Mouse (Mus musculus): ENCODE data around the gene Ctf1.
"Not testable (repeated sequence)": the region's sequence is repeated elsewhere in the genome, so short reads cannot be mapped to it uniquely, and the experiment has no call there.

Gene Ctf1

DNA sequence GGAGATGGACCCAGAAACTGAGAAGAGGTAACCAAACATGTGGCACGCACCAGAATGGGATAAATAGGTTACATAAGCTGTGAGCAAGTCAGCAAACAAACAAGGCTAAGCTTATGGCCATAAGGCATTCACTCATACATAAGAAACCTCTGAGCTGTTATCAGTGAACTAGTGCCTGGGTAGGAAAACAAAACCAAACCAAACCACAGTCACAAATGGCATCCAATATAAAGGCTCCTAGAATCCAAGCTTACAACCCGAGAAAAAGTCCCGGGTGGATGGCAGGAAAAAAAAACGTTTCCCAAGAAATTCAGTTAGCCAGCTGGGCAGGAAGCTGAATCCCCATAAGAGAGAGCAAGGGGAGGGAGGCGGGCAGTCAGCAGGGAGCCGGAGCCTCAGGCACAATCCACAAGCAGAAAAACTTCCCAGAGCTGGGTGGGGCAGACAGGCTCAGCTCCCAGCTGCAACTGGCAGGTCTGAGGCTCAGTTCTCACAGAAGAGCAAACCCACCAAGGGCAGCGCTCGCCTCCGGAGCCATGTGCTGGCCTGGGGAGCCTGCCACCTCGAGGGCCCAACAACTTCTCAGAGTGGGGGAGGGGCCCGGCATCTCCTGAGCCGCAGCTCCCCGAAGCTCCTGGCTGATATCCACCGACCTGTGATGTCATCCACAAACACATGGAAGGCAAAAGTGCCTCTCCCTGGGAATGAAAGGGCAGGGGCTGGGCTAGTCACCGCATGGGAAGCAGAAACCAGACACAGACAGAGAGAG lies 21.1 kb upstream of the Ctf1 start:
- no peak for DNase-seq (ENCODE audit: extremely low read depth, low read depth)

DNA sequence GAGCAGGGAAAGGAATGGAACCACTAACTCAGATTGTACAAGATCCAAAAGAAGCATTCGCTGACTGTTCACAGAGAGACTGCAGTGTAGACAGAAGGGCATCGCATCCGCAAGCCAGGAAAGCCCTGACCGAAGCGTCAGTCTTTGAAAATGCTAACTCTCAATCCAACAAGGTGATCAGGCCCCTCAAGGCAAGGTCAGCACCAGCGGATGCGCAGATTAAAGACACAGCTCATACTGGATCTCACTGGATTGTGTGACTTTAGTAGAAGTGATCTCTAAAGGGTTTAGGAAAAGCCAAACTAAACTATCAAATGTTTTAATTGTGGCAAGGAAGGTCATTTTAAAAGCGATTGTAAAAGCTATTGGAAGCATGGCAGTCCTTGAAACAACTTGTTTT lies 19.2 kb upstream of the Ctf1 start:
- no peak for DNase-seq (ENCODE audit: extremely low read depth, low read depth)

GRCm38 (mm10) chr7:127693730-127694129 lies 18.8 kb upstream of the Ctf1 start:
- DNase-seq (ENCODE audit: extremely low read depth, low read depth) = not testable (repeated sequence)

DNA sequence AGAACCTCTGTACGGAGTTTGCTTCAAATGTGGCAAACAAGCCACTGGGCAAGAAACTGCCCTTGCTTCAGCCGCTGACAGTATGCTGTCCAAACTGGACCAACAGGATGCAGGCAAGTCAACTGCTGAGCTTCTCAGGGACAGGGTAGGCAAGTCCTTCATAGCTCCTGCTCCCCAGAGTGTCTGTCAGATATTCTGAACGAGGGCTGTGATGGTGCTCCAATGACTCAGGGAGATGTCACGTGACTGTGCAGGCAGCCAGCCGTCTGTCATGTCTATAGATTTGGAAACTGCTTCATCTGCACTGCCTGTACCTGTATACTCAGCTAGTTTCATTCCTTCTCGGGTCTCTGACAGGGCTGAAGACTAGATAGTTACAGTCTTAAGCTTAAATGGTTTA lies 13.6 kb upstream of the Ctf1 start:
- DNase-seq (ENCODE audit: extremely low read depth, low read depth) = no peak

GRCm38 (mm10) chr7:127700712-127701331 lies 11.7 kb upstream of the Ctf1 start:
- DNase-seq (ENCODE audit: extremely low read depth, low read depth) = no peak

DNA sequence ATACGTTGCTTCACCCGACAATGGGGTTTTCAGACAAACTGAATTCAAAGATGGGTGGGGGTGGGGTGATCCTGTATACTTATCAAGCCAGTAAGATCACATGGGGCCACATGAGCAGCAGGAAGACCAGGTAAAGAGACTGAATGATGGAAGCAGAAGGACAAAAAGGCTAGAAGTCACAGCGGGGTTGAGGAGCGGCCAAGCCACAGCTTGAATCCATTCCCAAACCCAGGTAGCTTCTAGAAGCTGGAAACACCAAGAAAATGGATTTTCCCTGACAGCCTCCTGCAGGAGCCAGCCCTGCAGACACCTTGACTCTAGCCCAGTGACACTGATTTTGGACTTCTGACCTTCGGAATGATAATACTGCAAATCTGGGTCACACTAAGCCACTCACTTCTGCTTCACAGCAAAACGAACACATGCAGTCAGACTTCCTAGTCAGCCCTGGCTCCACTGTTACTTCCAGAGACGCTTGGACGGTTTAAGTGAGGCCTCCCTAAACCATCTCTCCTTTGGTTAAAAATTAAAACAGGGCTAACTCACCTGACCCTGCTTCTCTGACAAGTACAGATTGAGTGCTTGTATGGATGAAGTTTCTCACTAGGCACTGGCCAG lies 8.9 kb upstream of the Ctf1 start:
- no peak for DNase-seq (ENCODE audit: extremely low read depth, low read depth)

GRCm38 (mm10) chr7:127704598-127704997 lies 7.9 kb upstream of the Ctf1 start:
- DNase-seq (ENCODE audit: extremely low read depth, low read depth) = no peak

DNA sequence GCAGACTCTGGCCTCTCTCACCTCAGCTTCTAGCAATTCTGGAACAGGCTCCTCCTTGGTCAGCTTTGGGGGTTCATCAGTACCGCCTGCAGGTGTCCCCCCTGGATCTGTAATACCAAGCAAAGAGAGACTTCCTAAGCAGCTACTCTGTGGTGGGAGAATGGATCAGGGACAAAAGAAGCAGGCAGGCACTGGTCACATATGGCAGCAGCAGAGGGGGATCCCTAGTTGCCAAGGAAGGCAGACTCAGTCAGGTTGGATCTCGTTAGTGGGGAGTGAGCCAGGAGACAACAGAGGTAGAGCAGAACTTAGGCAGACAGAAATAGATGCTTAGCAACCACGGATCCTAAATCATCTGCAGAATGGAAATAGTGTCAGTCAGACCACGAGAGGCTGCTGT lies 6.8 kb upstream of the Ctf1 start:
- no peak for DNase-seq (ENCODE audit: extremely low read depth, low read depth)

DNA sequence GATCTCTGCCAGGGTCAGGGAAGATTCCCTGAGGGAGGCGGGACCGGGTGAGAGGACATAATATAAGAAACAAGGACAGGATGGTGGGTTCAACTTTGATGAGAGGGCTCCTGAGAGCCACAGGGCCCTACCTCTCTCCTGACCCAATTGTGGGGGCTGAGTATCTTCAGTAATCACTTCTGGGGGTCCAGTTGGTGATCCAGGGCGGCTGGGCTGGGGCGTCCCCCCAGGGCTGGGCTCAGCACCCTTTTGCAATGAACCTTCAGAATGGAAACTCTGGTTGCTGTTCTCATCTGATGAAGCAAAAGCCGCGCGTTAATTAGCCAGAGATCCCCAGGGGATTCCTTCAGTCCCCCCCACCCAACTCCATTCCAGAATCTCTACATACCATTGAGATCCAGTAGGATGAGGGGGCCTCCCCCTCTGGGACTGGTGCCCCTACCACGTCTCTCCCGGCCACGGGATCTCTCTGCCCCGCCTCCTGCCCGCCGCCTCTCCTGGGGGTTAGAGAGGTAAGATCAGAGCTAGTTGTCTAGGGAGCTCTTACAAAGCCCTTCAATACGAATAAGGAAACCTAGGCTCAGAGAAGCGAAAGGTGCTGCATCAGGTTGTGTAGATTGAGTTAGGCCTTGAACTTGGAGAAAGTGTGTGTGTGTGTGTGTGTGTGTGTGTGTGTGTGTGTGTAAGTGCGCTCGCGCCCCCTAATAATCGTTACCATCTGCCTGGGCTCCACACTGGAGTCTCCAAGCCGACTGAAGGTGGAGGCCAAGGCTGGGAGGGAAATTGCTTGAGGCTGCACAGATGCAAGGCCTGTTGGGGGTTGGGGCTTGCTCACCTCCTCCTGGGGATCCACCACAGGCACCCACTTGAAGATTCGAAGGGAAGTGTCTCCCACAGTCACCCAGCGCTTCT lies 5.2 kb upstream of the Ctf1 start:
- DNase-seq (ENCODE audit: extremely low read depth, low read depth) = no peak

DNA sequence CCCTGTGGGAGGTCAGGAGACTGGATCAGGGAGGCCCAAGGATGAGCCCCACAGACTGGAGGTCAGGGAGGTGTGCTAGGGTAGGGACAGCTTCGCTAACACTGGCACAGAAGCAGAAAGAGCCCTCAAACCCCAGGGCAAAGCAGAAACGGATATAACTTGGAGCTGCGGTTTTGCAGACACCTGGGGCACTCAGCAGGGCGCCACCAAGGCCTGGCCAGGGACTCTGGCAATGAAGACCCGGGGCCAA lies 4.7 kb upstream of the Ctf1 start:
- DNase-seq (ENCODE audit: extremely low read depth, low read depth) = no peak

GRCm38 (mm10) chr7:127708207-127709078 lies 4.1 kb upstream of the Ctf1 start, which contains the start of gene Bcl7c:
Bcl7c (minus strand) TSS chr7:127708933.
- DNase-seq (ENCODE audit: extremely low read depth, low read depth) = peak; percentile 82

DNA sequence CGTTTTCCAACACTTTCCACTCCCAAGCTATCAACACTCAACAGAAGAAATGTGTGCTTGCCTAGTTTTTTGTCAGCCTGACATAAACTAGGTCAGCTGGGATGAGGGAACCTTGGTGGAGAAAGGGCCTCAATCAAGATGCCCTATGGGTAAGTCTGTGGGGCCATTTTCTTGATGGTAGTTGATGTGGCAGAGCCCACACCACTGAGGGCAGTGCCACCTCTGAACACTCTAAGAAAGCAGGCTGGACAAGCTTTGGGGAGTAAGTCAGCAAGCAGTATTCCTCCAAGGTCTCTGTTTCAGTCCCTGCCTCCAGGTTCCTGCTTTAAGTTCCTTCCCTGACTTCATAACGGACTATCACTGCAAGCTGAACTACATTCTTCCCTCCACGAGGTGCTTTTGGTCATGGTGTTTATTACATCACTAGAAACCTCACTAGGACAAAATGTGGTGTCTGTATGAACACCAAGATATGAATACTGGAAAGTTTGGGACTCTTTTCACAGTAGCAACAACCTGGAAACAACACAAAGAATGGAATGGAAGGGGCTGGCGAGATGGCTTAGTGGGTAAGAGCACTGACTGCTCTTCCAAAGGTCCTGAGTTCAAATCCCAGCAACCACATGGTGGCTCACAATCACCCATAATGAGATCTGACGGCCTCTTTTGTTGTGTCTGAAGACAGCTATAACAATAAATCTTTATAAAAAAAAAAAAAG lies 3.1 kb upstream of the Ctf1 start:
- no peak for DNase-seq (ENCODE audit: extremely low read depth, low read depth)

GRCm38 (mm10) chr7:127711031-127711430 lies 1.5 kb upstream of the Ctf1 start:
- DNase-seq (ENCODE audit: extremely low read depth, low read depth) = no peak

- no peak for DNase-seq (ENCODE audit: extremely low read depth, low read depth)
Observed at GRCm38 (mm10) chr7:127711456-127711855, 1.1 kb upstream of the Ctf1 start.

- DNase-seq (ENCODE audit: extremely low read depth, low read depth) = no peak
Observed at GRCm38 (mm10) chr7:127714816-127715215, 2.3 kb downstream of the Ctf1 start.

GRCm38 (mm10) chr7:127716992-127717391 lies 4.5 kb downstream of the Ctf1 start:
- no peak for DNase-seq (ENCODE audit: extremely low read depth, low read depth)

DNA sequence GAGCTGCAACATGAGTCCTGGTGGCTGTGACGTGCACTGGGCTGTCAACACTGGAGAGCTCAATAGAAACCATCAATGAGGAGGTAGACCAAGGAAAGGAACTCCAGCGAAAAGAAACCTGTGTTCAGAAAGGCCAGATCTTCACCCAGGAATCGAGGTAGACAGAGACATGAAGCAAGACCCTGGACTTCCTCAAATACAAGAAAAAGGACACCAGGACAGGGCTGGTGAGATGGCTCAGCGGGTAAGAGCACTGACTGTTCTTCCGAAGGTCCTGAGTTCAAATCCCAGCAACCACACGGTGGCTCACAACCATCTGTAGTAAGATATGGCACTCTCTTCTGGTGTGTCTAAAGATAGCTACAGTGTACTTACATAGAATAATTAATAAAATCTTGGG lies 5.8 kb downstream of the Ctf1 start:
- DNase-seq (ENCODE audit: extremely low read depth, low read depth) = no peak

GRCm38 (mm10) chr7:127719258-127719657 lies 6.7 kb downstream of the Ctf1 start:
- DNase-seq (ENCODE audit: extremely low read depth, low read depth) = no peak

GRCm38 (mm10) chr7:127725490-127725889 lies 13.0 kb downstream of the Ctf1 start:
- no peak for DNase-seq (ENCODE audit: extremely low read depth, low read depth)

GRCm38 (mm10) chr7:127725924-127726323 lies 13.4 kb downstream of the Ctf1 start:
- no peak for DNase-seq (ENCODE audit: extremely low read depth, low read depth)

Data from MEL-GATA-1-ER (cell line).